Mouse (Mus musculus): ENCODE measurements around the gene Mrps14. TPM values are rescaled to one million over a fixed set of nuclear protein-coding genes. Genes with fewer than 3 reads are reported as not detected.

Gene Mrps14
- polyA plus RNA-seq, 1 experiment from 2014 or later = 178 TPM

DNA sequence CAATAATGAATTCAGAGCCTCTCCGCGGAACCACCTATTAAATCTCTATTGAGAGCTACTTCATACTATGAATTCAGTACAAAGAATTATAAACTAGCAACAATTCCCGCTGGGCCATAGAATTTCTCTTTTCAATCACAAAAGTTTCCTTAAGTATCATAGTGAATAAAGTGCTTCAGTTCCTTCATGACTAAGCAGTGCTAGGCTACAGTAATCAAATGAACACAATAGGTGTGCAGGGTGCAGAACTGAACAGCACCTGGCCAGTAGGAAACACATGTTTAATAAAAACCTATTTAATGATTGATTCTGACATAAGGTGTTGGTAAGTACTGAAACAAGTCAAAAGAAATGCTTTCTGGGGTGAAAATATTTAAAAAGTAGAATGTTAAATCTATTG, 37.1 kb downstream of the Mrps14 start:
- Histone ChIP-seq H3K4me3 (no peak overlapping the region), H3K27ac (replicated peaks) (0 out of 2 replicates have a peak overlapping the region, but pooled peaks have one; percentile 41), H3K4me1 (peaks cover 6% of the 10 kb centered on the region), H3K4me2 (replicated peaks) (no peak overlapping the region), H3K27me3 (no peaks in the 10 kb centered on the region), H3K9me3 (no peaks in the 10 kb centered on the region), H3K9ac (replicated peaks) (no peak overlapping the region), H3K36me3 (no peaks in the 10 kb centered on the region)
- WGBS = 46% methylated on average over 3 of the region's 3 CpGs
- ATAC-seq (replicated peaks) = 0 out of 2 replicates have a peak, but pooled peaks have one; percentile 41

DNA sequence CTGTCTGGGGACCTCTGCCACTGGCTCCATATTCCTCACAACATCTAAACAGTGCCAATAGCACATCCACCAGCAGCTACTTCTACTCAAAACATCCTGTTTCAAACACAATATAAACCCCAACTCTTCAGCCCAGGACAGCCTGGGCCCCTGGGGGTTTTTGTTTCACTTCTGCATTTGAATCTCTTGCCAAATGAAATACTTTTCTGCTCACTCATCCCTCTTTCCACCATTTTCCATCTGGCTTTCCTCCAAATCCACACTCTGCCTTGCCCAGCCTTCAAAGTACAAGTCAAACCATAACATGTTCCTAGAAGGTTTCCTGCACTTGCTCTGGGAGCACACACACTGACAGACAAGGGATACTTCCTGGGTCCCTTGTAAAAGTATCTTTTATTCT, 38.9 kb downstream of the Mrps14 start:
- Histone ChIP-seq H3K9ac (replicated peaks) (no peak overlapping the region), H3K27me3 (no peaks in the 10 kb centered on the region), H3K9me3 (no peaks in the 10 kb centered on the region), H3K27ac (replicated peaks) (0 out of 2 replicates have a peak overlapping the region, but pooled peaks have one; percentile 35), H3K4me3 (no peak overlapping the region), H3K4me1 (peaks cover 6% of the 10 kb centered on the region), H3K4me2 (replicated peaks) (no peak overlapping the region), H3K36me3 (0 out of 2 replicates have a peak, but pooled peaks cover 2% of the 10 kb centered on the region)
- no peak for ATAC-seq (replicated peaks)

- no peak for ATAC-seq (replicated peaks)
- 91% methylated on average over 2 of the region's 2 CpGs for WGBS
- Histone ChIP-seq H3K9ac (replicated peaks) (no peak overlapping the region), H3K4me2 (replicated peaks) (no peak overlapping the region), H3K27me3 (no peaks in the 10 kb centered on the region), H3K4me3 (no peak overlapping the region), H3K9me3 (no peaks in the 10 kb centered on the region), H3K27ac (replicated peaks) (no peak overlapping the region), H3K36me3 (0 out of 2 replicates have a peak, but pooled peaks cover 2% of the 10 kb centered on the region), H3K4me1 (no peaks in the 10 kb centered on the region)
Measured at GRCm38 (mm10) chr1:160237981-160238380, 43.0 kb downstream of the Mrps14 start.

DNA sequence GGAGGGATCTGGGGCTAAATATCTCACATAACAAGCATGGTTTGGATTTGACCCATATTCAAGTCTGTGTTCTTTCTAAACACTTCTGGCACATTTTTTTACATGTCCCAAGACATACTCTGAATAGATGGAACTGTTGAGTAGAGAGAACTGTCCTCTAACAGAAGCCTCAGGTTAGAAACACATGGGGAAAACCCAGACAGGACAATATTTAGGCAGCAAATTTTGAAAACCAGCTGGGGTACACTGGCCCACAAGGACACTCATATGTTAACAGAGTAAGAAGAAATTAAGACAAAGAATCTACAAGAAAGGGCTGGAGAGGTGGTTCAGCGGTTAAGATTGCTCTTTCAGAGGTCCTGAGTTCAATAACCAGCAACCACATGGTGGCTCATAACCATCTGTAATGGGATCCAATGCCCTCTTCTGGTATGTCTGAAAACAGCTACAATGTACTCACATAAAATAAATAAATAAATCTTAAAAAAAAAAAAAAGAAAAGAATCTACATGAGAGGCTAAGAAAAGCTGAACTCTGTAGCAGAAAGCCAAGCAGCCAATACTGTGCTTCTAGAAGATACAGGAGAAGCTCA, 43.9 kb downstream of the Mrps14 start:
- H3K4me1 ChIP-seq = no peaks in the 10 kb centered on the region
- H3K27me3 ChIP-seq = no peaks in the 10 kb centered on the region
- ATAC-seq (replicated peaks) = no peak
- no peaks in the 10 kb centered on the region for H3K9me3 ChIP-seq
- H3K9ac ChIP-seq (replicated peaks) = no peak overlapping the region
- H3K27ac ChIP-seq (replicated peaks) = no peak overlapping the region
- no peak overlapping the region for H3K4me3 ChIP-seq
- WGBS = 89% methylated on average over 1 of the region's 1 CpGs
- 0 out of 2 replicates have a peak, but pooled peaks cover 2% of the 10 kb centered on the region for H3K36me3 ChIP-seq
- H3K4me2 ChIP-seq (replicated peaks) = no peak overlapping the region

DNA sequence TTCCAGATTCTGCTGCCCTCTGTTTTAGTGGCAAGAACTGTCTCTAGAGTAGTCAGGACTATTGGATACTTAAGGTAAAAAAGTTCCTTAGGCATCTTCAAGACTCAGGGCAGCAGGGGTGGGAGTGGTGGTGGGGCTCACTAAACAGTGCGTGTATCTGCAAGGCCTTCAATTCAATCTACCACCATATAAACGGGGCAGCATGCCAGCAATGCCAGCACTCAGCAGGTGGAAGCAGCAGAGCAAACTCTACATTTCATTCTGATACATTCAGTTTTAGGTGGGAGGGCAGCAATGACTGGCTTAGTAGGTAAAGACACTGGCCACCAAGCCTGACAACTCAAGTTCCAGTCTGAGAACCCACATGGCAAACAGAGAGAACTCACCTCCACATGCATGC, 45.1 kb downstream of the Mrps14 start:
- H3K4me2 ChIP-seq (replicated peaks) = no peak overlapping the region
- H3K9ac ChIP-seq (replicated peaks) = no peak overlapping the region
- 0 out of 2 replicates have a peak, but pooled peaks cover 2% of the 10 kb centered on the region for H3K36me3 ChIP-seq
- no peak for ATAC-seq (replicated peaks)
- no peaks in the 10 kb centered on the region for H3K27me3 ChIP-seq
- no peaks in the 10 kb centered on the region for H3K4me1 ChIP-seq
- 82% methylated on average over 2 of the region's 2 CpGs for WGBS
- H3K4me3 ChIP-seq = no peak overlapping the region
- H3K27ac ChIP-seq (replicated peaks) = no peak overlapping the region
- no peaks in the 10 kb centered on the region for H3K9me3 ChIP-seq

GRCm38 (mm10) chr1:160244689-160245088, 49.7 kb downstream of the Mrps14 start:
- H3K36me3 ChIP-seq = no peaks in the 10 kb centered on the region
- no peak for ATAC-seq (replicated peaks)
- 91% methylated on average over 5 of the region's 5 CpGs for WGBS
- no peak overlapping the region for H3K4me3 ChIP-seq
- no peak overlapping the region for H3K9ac ChIP-seq (replicated peaks)
- H3K4me2 ChIP-seq (replicated peaks) = no peak overlapping the region
- H3K27ac ChIP-seq (replicated peaks) = no peak overlapping the region
- no peaks in the 10 kb centered on the region for H3K9me3 ChIP-seq
- H3K4me1 ChIP-seq = 0 out of 2 replicates have a peak, but pooled peaks cover 4% of the 10 kb centered on the region
- no peaks in the 10 kb centered on the region for H3K27me3 ChIP-seq

DNA sequence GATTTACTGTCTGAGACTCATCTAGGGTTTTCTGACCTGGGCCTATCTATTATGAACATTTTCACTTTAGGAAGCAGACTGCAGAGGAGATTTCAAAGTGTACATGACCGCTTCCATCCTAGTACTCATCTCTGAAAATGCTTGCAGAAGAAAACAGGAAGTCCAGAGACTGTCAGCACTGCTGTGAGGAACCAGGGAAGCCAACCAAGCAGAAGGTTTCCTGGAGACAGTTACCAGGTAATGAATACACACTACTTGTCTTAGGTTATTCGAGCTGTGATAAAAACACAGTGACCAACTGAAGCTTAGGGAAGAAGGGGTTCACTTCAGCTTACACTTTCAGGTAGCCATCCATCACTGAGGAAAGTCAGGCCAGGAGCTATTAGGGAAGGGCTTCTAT, 50.9 kb downstream of the Mrps14 start:
- Histone ChIP-seq H3K27me3 (no peaks in the 10 kb centered on the region), H3K4me2 (replicated peaks) (no peak overlapping the region), H3K4me3 (no peak overlapping the region), H3K9ac (replicated peaks) (no peak overlapping the region), H3K9me3 (no peaks in the 10 kb centered on the region), H3K4me1 (0 out of 2 replicates have a peak, but pooled peaks cover 4% of the 10 kb centered on the region), H3K36me3 (no peaks in the 10 kb centered on the region), H3K27ac (replicated peaks) (no peak overlapping the region)
- ATAC-seq (replicated peaks) = no peak
- WGBS = 87% methylated on average over 2 of the region's 2 CpGs

GRCm38 (mm10) chr1:160246844-160247243, 51.8 kb downstream of the Mrps14 start:
- H3K27me3 ChIP-seq = no peaks in the 10 kb centered on the region
- no peak overlapping the region for H3K27ac ChIP-seq (replicated peaks)
- H3K9ac ChIP-seq (replicated peaks) = no peak overlapping the region
- no peak overlapping the region for H3K4me2 ChIP-seq (replicated peaks)
- ATAC-seq (replicated peaks) = peak; percentile 72; the same call in 1 of the 2 replicates
- 0 out of 2 replicates have a peak, but pooled peaks cover 4% of the 10 kb centered on the region for H3K4me1 ChIP-seq
- no peaks in the 10 kb centered on the region for H3K36me3 ChIP-seq
- H3K9me3 ChIP-seq = no peaks in the 10 kb centered on the region
- 56% methylated on average over 4 of the region's 4 CpGs for WGBS
- no peak overlapping the region for H3K4me3 ChIP-seq

DNA sequence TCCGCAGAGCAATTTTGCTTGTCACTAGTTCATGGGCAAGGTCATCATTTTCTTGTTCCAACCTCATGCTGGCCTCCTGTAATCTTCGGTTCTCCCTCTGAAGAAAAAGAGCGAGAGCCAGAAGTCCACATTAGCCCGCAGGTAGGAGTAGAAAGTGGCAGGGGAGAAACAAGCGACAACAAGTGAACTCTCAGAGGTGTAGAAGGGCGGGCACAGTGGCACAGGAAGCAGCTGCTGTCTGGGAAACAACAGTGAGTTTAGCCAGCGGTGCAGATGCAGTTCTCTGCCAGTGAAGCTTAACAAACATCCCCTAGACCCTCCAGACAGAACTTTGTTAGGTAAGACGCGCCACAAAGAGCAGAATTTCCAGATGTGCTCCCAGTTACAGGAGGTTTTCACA, 52.5 kb downstream of the Mrps14 start:
- Histone ChIP-seq H3K4me3 (no peak overlapping the region), H3K27ac (replicated peaks) (no peak overlapping the region), H3K36me3 (no peaks in the 10 kb centered on the region), H3K4me2 (replicated peaks) (no peak overlapping the region), H3K9me3 (no peaks in the 10 kb centered on the region), H3K9ac (replicated peaks) (no peak overlapping the region), H3K27me3 (no peaks in the 10 kb centered on the region), H3K4me1 (0 out of 2 replicates have a peak, but pooled peaks cover 4% of the 10 kb centered on the region)
- no peak for ATAC-seq (replicated peaks)
- WGBS = 86% methylated on average over 9 of the region's 9 CpGs

- Histone ChIP-seq H3K4me1 (0 out of 2 replicates have a peak, but pooled peaks cover 4% of the 10 kb centered on the region), H3K36me3 (no peaks in the 10 kb centered on the region), H3K27ac (replicated peaks) (no peak overlapping the region), H3K4me3 (no peak overlapping the region), H3K4me2 (replicated peaks) (no peak overlapping the region), H3K9ac (replicated peaks) (no peak overlapping the region), H3K27me3 (no peaks in the 10 kb centered on the region), H3K9me3 (no peaks in the 10 kb centered on the region)
- 82% methylated on average over 3 of the region's 3 CpGs for WGBS
- no peak for ATAC-seq (replicated peaks)
Measured at GRCm38 (mm10) chr1:160249786-160250185, 54.8 kb downstream of the Mrps14 start.

- ATAC-seq (replicated peaks) = no peak
- 78% methylated on average over 4 of the region's 4 CpGs for WGBS
- no peaks in the 10 kb centered on the region for H3K9me3 ChIP-seq
Measured at GRCm38 (mm10) chr1:160250782-160251181, 55.8 kb downstream of the Mrps14 start.

GRCm38 (mm10) chr1:160251388-160252007, 56.5 kb downstream of the Mrps14 start:
- Histone ChIP-seq H3K4me3 (no peak overlapping the region), H3K27ac (replicated peaks) (no peak overlapping the region)
- 83% methylated on average over 5 of the region's 5 CpGs for WGBS

More at GRCm38 (mm10) chr1:160250782-160251181, 55.8 kb downstream of the Mrps14 start:
- H3K36me3 ChIP-seq = peaks cover under 1% of the 10 kb centered on the region; the same call in 1 of the 2 replicates
- no peak overlapping the region for H3K9ac ChIP-seq (replicated peaks)
- H3K4me1 ChIP-seq = 0 out of 2 replicates have a peak, but pooled peaks cover 4% of the 10 kb centered on the region
- H3K4me2 ChIP-seq (replicated peaks) = no peak overlapping the region
- H3K4me3 ChIP-seq = no peak overlapping the region
- no peaks in the 10 kb centered on the region for H3K27me3 ChIP-seq
- H3K27ac ChIP-seq (replicated peaks) = no peak overlapping the region

More at GRCm38 (mm10) chr1:160251388-160252007, 56.5 kb downstream of the Mrps14 start:
- Histone ChIP-seq H3K27me3 (no peaks in the 10 kb centered on the region), H3K9ac (replicated peaks) (no peak overlapping the region), H3K9me3 (no peaks in the 10 kb centered on the region), H3K4me2 (replicated peaks) (no peak overlapping the region), H3K36me3 (peaks cover 3% of the 10 kb centered on the region; the same call in 1 of the 2 replicates), H3K4me1 (0 out of 2 replicates have a peak, but pooled peaks cover 4% of the 10 kb centered on the region)
- no peak for ATAC-seq (replicated peaks)
